Mouse (Mus musculus): Measurements from ENCODE around the gene Rbm34. TPM values are rescaled to one million over a fixed set of nuclear protein-coding genes. Genes with fewer than 3 reads are reported as not detected.
"Not testable (repeated sequence)": the region's sequence is repeated elsewhere in the genome, so short reads cannot be mapped to it uniquely, and the experiment has no call there.

Rbm34 gene
- total RNA-seq, 2 experiments from 2014 or later: 3.7 to 4.3 TPM

DNA sequence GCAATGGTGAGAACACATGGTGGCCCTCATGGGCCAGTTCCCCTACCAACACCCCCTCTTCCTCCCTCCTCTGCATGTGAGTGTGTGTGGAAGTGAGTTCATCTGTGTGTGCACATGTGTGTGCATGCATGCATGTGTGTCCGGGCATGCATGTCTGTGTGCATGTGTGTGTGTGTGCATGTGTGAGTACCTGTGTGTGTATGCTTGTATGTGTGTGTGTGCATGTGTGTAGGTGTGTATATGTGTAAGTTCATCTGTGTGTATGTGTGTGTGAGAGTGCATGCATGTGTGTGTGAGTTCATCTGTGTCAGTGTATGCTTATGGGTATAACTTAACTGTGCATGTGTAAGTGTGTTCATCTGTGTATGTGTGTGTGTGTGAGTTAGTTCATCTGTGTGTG is 52.5 kb downstream of the Rbm34 start:
- DNase-seq: no peak

DNA sequence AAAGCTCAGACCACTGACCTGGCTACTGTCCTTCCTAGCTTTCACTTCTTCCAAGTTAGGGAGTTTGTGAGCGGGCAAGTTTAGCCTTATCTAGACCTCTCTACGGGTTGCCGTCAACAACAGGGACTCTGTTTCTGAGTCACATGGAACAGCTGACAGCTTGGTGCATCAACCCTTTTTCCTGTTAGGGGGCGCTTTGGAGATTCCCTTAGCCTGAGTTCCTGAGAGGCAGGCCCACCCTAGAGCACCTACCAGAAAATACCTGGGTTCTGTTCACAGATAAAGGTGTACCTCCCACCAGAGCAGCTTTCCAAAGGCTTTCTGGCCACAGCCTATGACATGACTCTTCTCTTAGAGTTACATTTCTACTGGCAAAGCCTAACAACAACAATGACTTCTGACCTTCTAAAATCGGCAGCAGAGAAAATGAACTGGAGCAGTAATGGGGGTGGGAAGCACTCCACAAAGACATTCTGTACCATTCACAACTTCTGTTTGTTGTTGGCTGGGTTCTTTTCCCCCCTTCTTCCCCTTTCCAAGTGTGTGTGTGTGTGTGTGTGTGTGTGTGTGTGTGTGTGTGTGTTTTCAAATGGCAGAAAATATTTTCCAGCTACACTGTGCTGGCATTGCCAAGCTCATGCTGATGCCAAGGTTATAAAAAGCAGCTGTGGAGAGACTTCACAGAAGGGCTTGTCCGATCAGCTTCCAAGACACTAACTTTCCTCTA is 53.5 kb downstream of the Rbm34 start:
- DNase-seq: peak; percentile 60

DNA sequence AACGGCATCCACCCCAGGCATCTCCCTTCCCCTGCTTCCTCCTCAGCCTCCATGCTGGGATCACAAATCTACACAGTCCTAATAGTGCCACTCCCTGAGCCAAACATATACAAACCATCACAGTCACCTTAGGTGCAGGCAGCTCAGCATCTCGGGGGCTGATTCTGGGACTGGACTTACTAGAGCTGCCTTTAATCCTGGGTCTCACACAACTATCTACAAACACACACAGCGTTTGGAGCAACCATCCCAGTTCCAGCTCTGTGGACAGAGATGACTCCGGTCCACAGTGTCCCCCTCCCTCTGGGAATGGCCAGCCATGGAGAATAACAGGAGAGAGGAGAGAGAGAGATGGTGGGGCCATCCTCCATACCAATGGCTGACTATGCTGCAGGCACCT is 54.3 kb downstream of the Rbm34 start:
- no peak for DNase-seq

DNA sequence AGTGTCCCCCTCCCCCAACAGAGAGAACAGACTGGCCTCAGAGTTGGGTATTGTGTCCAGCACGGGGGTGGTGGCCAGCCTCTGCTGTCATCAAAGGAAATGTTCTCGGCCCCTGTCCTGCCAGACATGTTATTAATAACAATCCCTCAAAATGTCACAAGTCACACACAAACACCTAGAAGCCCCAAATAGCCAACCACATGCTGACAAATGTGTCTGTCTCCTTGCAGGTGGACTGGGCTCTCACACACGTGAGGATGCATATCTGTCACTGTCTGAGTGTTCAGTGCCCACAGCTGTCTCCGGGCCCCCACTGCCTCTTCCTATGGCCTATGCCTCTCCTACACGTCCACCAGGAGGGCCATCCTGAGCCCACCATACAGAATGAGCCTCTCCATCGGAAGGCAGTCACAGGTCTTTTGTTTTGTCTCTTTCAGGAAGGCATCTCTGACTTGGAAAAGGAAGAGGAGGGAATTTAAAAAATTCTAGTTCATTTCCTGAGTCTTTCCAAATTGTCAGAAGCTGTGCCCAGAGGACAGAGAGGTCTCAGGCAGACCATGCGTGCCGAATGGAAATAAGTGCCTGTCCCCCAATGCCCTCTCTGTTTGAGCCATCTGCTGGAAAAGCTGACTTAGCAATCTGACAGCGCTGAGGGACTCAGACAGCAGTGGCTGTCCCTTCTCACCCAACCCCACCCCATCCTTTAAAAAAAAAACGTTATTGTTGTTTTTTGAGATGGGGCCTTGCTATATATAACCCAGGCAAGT is 56.1 kb downstream of the Rbm34 start:
- DNase-seq: peak; percentile 51

DNA sequence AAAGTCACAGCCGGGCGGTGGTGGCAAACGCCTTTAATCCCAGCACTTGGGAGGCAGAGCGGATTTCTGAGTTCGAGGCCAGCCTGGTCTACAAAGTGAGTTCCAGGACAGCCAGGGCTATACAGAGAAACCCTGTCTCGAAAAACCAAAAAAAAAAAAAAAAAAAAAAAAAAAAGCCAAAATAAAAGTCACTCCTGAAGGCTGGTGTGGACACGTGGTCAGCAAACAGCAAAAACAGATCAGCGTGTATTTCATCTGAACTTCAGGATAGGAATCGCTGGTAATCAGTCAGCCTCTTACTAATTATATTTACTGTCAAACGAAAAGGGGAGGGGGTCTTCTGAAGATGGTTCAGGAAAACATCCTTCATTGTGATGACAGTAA is 56.8 kb downstream of the Rbm34 start:
- not testable (repeated sequence) for DNase-seq

DNA sequence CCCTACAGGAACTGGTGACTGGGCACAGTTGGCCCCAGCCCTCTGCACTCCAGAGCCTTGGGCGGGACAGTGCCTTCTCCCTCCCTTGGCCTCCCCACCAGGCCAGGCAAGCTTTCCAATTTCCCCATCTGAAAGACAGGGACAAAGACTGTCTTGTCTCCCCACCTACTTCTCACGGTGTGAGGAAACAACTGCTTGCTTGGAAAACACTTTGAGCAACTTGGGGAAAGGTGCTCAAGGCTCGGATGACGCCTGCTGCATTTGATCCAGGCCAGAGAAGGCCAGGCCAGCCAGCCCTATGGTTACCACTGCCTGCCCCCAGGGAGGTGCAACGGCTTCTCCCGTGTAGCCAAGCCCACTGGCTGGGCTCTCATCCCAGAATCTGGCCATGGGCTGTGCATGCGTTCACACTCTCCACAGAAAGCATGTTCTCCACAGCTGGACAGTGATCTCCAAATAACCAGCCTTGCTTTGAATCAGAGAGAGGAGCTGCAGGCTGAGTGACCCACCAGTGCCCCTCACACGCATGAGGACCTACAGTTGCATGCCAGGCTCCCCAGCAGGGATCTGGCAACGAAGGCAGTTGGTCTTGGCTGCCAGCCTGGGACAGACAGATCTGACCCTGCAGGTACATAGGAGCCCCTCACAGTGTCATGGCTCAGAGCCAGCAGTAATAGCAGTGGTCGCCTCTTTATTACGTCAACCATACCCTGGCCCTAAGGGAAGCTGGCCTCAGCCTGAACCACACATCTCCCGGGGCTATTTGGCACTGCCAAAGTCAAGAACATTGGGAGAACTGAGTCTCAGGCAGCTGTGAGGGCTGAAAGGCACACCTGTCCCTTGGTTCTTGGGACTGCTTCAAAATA is 57.4 kb downstream of the Rbm34 start:
- DNase-seq: peak; percentile 86

DNA sequence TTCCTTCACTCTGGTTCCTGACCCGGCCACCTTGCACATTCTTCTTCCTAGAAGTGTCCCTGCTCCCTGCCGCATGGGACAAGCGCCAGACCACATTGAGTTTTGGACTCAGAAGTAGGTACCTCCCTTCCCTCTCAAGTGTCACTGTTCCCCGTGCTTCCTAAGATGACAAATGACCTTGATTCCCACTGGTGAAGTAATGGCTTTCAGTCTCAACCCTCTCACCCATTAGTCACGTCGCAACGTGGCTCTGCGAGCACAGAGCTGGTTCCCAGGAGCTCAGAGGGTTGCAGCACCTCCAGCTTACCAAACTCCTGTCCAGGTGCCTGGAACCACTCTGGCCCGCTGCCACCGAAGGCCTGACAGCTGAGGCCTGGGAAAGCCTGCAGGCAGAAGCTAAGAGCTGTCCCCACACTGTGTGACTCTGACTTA is 61.5 kb downstream of the Rbm34 start:
- DNase-seq: peak; percentile 56

DNA sequence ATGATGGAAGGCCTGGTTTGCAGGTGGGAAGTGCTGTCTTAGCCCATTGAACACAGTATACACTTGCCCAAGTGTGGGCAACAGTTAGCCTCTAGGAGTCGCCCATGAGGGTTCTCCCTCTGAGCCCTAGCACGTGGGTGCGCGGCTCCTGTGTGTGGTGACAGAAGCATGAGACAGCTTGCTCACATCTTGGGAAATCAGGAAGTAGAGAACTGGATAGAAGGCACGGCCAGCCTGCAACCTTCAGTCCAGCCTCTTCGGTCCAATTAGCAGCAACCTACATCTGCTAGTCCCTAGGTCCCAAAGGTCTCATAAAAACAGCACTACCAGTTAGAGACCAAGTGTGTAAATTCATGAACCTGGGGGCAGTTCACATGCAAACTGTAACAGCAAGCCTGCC is 62.1 kb downstream of the Rbm34 start:
- DNase-seq: no peak

DNA sequence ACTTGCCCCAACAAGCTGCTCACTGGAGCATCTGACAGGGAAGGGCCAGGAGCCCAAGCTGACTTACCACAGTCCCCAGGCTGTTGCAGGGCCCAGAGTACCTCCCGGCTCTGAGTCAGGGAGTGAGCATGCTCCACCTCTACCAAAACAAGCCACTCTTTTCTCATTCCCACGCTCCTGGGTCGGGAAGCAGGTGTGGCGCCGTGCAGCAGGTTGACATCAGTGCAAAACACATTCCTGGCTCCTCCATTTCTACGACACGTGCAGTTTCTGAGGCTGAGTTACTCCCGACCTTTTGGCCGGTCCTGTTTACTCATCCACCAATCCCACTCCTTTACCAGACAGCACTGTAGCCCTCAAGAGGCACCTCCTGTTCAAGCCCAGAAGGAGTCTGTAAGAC is 62.9 kb downstream of the Rbm34 start:
- DNase-seq: no peak

DNA sequence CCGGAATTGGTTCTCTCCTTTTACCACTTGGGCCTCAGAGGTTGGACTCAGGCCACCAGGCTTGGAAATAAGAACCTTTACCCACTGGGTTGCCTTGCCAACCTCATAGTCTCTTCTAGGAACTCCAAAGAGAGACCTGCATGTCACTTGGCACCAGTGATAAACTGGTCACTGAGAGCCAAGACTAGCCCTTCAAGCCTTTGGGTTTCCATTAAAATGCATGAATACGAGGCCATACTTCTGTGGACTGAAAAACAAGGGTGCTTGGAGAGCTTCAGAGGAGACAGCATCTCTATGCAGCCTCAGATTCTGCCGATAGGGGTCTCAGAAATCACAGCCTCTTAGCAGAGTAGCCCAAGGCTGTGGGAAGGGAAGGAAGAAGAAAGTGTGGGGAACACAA is 63.5 kb downstream of the Rbm34 start:
- DNase-seq: no peak

DNA sequence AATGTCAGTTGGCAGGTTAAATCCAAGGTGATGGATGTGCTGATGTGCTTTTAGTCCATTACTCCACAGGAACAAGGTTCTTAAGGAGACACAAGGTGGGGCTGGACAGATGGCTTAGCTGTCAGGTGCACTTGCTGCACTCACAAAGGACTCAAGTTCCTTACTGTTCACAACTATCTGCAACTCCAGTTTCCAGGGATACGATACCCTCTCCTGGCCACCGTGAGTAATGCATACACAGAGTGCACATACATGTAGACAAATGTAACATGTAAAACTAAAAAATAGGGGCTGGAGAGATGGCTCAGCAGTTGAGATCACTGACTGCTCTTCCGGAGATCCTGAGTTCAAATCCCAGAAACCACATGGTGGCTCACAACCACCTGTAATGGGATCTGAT is 65.5 kb downstream of the Rbm34 start:
- no peak for DNase-seq

DNA sequence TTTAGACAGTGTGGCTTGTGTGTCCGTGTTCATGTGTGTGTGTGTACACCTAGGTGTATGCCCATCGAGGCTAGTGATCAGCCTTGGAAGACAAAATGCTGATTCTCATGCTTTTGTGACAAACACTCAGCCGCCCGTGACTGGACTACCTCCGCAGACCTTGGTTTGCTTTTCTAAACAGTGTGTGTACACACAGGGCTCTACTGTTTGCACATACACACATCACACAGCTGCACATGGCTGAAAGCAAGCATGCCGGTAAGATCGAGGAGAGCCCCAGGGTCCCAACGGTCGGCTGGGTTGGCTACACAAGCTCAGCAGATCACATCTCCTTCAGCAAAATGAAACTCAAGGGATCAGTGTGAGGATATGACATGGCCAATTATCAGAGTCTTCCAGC is 66.9 kb downstream of the Rbm34 start:
- DNase-seq: no peak

DNA sequence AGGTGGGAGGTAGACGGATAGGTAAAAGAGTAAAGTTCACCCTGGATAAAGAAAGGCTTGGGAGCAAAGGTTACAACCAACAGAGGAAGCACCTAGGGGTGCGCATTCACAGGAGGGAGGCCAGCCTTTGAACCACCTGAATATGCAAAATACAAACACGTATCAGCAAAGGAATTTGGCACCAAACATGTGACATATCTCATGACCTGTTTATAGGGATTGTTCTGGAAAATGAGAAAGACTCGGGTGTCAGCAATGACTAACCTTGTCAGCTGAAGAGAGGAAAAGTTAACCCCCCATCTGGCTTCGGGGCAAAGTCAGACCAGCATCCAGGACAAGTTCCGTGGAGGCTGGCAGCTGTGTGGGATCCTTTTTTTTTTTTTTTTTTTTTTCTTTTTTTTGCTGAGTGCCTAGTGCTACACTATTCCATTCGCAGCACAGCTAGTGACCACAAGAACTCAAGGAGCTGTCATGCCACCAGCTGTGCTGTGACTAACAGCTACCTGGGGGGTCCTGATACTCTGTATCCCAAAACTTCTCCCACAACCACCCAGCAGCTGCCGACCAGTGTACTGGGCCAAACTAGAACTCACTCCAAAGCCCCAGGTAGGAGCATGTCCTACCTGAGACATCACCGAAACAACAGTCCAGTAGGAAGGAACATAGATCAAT is 67.5 kb downstream of the Rbm34 start:
- DNase-seq: no peak

DNA sequence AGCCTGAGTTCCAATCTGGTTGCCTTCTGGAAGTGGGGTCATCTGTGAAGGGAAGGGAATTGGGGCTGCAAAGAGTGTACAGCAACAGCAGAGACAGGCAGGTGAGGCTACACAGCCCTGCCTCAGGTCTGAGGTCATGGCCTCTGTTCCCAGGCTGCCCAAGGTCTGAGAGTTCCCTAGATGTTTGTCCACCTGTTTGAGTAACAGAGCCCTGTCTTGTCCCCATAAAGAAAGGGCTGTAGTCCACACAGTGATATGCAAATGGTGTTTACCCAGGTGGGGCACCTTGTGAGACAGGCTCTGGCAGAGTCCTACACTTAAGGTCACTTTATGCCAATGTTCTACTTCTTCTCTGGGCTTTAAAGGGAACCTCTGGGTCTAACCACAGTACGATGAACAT is 69.3 kb downstream of the Rbm34 start:
- no peak for DNase-seq

DNA sequence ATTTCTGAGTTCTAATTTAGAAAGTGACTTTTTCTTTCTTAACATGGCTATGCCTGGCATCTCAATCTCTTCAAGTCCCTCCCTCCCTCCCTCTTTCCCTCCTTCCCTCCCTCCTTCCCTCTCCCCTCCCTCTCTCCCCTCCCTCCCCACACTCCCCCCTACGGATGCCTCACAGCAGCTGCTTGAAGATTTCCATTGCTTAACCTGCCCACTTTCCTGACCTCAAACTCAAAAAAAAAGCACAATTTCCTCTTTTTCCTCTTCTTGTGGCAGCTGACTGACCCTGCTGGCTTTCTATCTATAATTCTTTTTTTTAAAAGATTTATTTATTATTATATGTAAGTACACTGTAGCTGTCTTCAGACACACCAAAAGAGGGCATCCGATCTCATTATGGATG is 69.8 kb downstream of the Rbm34 start:
- no peak for DNase-seq

Other genes with a start within 250 kb of the Rbm34 start
- 10 to 100 TPM; 84.5 to 86.1 TPM for gene Tomm20, start 25.2 kb downstream of the Rbm34 start, total RNA-seq (2021)
- 10 to 100 TPM; 24.0 to 30.0 TPM for gene Pard3, start 92.8 kb upstream of the Rbm34 start, total RNA-seq (2021)

All from gastrocnemius, postnatal 25 days (tissue).